Mouse (Mus musculus) liver, embryonic 13.5 days (tissue): ENCODE results near the gene Sost. TPM values are rescaled to one million over a fixed set of nuclear protein-coding genes. Genes with fewer than 3 reads are reported as not detected.

Experiments used
- ATAC-seq: fragments of 200-750 bp; cut with Nextera tagmentation; 2 replicates; pipeline ENCODE4 v1.8.0; 2017; ENCODE audit warnings: low read depth, mild to moderate bottlenecking, moderate number of reproducible peaks, moderate library complexity
- DNase-seq: peaks from one replicate; pipeline ENCODE4 v3.0.0; 2022
- H3K27ac ChIP-seq: fragments of 300-500 bp; sonication (generic); 2 replicates; pipeline ENCODE4 v1.5.1; 2015; ENCODE audit warnings: moderate library complexity, mild to moderate bottlenecking, inconsistent platforms
- H3K27me3 ChIP-seq: fragments of 300-500 bp; sonication (generic); 2 replicates; pipeline ENCODE4 v1.6.1; 2015; ENCODE audit warnings: mild to moderate bottlenecking, inconsistent platforms
- H3K36me3 ChIP-seq: fragments of 300-500 bp; sonication (generic); 2 replicates; pipeline ENCODE4 v1.6.1; 2015; ENCODE audit warnings: mild to moderate bottlenecking, inconsistent platforms
- H3K4me1 ChIP-seq: fragments of 300-500 bp; sonication (generic); replicated peaks from 2 replicates; pipeline ENCODE4 v1.6.1; 2015; ENCODE audit warnings: inconsistent platforms
- H3K4me2 ChIP-seq: fragments of 300-500 bp; sonication (generic); 2 replicates; pipeline ENCODE4 v1.6.1; 2015; ENCODE audit warnings: inconsistent platforms, mild to moderate bottlenecking, moderate library complexity
- H3K4me3 ChIP-seq: fragments of 300-500 bp; sonication (generic); replicated peaks from 2 replicates; pipeline ENCODE4 v1.5.1; 2015; ENCODE audit warnings: mild to moderate bottlenecking, inconsistent platforms
- H3K9ac ChIP-seq: fragments of 300-500 bp; sonication (generic); 2 replicates; pipeline ENCODE4 v1.6.1; 2015; ENCODE audit warnings: mild to moderate bottlenecking, inconsistent platforms
- H3K9me3 ChIP-seq: fragments of 300-500 bp; sonication (generic); replicated peaks from 2 replicates; pipeline ENCODE4 v1.6.1; 2016; ENCODE audit warnings: inconsistent platforms
- WGBS: fragments of 180-500 bp; shearing (Covaris S2); methylation state at CpG from one replicate; pipeline ENCODE4 v1.1.7; 2015; ENCODE audit not compliant: insufficient replicate concordance; 5-methylcytosine and 5-hydroxymethylcytosine counted together
- polyA plus RNA-seq: library from polyadenylated mRNA; unstranded; fragments of >200 nt; fragmentation: Nextera tagmentation; extraction: Ambion mirVana; gene quantifications from 2 replicates; pipeline ENCODE4 v1.2.1, GENCODE M21; 2015

The Sost gene
- polyA plus RNA-seq, 1 experiment from 2014 or later: 0.06 TPM

DNA sequence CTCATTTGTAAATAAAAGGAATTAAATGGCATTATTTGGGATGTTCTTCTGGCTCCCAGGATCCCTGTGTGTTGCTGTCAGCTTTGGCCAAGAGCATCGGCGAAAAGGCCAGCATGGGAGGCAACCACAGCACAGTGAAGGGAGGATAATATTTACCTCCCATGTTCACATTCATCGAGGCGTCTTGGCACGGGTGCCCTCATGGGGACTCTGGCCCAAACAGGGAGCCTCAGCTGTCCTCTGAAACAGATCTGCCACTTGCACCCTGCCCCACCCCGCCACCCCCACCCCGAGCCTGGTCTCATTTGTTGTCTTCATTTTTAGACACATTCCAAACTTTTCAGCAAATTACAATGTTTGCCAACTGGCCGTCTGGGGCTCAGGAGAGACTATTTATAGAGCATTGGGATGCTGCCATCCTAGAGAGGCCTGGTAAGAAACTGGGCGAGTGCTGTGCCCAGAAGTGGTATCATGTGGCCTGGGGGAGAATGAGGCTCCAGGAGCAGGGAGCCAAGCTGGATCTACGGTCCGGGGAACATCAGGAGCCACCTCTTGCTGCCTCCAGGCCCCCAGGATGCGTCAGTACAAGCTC, 45.4 kb downstream of the Sost start:
- DNase-seq (no peak), ATAC-seq (no peak)
- no peak overlapping the region for H3K4me2 ChIP-seq
- H3K27ac ChIP-seq: no peak overlapping the region
- H3K27me3 ChIP-seq: peaks cover 19% of the 10 kb centered on the region
- H3K9ac ChIP-seq: no peak overlapping the region
- H3K36me3 ChIP-seq: no peaks in the 10 kb centered on the region
- no peaks in the 10 kb centered on the region; the same call in 1 of the 2 replicates for H3K4me1 ChIP-seq
- no peak overlapping the region for H3K4me3 ChIP-seq
- H3K9me3 ChIP-seq: no peaks in the 10 kb centered on the region
- WGBS: 66% methylated on average over 12 of the region's 12 CpGs

GRCm38 (mm10) chr11:101919660-101920059, 47.2 kb downstream of the Sost start:
- no peaks in the 10 kb centered on the region for H3K9me3 ChIP-seq
- no peak overlapping the region for H3K9ac ChIP-seq
- no peak overlapping the region for H3K27ac ChIP-seq
- WGBS: 1% methylated on average over 6 of the region's 6 CpGs
- no peaks in the 10 kb centered on the region; the same call in 1 of the 2 replicates for H3K4me1 ChIP-seq
- peaks cover 27% of the 10 kb centered on the region for H3K27me3 ChIP-seq
- H3K4me2 ChIP-seq: no peak overlapping the region
- no peaks in the 10 kb centered on the region for H3K36me3 ChIP-seq
- DNase-seq (peak; percentile 43), ATAC-seq (no peak)
- H3K4me3 ChIP-seq: no peak overlapping the region

GRCm38 (mm10) chr11:101918609-101919008, 48.2 kb downstream of the Sost start:
- Histone ChIP-seq H3K4me3 (no peak overlapping the region), H3K9me3 (no peaks in the 10 kb centered on the region), H3K4me1 (no peaks in the 10 kb centered on the region; the same call in 1 of the 2 replicates), H3K9ac (no peak overlapping the region), H3K27me3 (peaks cover 36% of the 10 kb centered on the region), H3K4me2 (no peak overlapping the region), H3K27ac (no peak overlapping the region), H3K36me3 (no peaks in the 10 kb centered on the region)
- ATAC-seq (no peak), DNase-seq (no peak)
- 44% methylated on average over 3 of the region's 3 CpGs for WGBS

- H3K27ac ChIP-seq: no peak overlapping the region
- no peaks in the 10 kb centered on the region for H3K36me3 ChIP-seq
- H3K4me1 ChIP-seq: no peaks in the 10 kb centered on the region; the same call in 1 of the 2 replicates
- H3K4me2 ChIP-seq: no peak overlapping the region
- H3K4me3 ChIP-seq: no peak overlapping the region
- 51% methylated on average over 3 of the region's 3 CpGs for WGBS
- H3K27me3 ChIP-seq: peaks cover 39% of the 10 kb centered on the region
- no peak overlapping the region for H3K9ac ChIP-seq
- no peak for DNase-seq
- H3K9me3 ChIP-seq: no peaks in the 10 kb centered on the region
- no peak for ATAC-seq
Observed at GRCm38 (mm10) chr11:101916772-101917171, 50.0 kb downstream of the Sost start.

DNA sequence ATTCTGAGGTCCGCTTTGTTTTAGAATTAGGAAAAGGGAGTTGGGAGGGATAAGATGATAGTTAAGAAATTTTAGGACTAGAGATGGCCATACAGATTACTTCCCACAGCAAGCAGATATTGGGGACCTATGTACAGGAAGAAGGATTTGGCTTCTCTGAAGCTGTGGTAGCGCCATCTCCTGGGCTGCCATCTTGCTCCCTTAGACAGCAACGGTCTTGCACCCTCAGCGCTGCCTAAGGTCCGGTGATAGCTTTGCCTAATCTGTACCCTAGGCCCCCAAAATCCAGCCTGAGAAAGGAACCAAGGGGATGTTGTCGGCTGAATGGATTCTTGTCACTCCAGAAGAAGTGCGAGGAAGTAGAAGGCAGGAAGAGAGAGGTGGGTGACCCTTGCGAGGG, 53.2 kb downstream of the Sost start:
- WGBS: 46% methylated on average over 8 of the region's 8 CpGs
- peaks cover 41% of the 10 kb centered on the region for H3K27me3 ChIP-seq

More for the DNA sequence above, 53.2 kb downstream of the Sost start:
- Histone ChIP-seq H3K4me2 (no peak overlapping the region), H3K4me3 (no peak overlapping the region), H3K36me3 (no peaks in the 10 kb centered on the region), H3K9ac (no peak overlapping the region), H3K9me3 (no peaks in the 10 kb centered on the region), H3K27ac (no peak overlapping the region), H3K4me1 (no peaks in the 10 kb centered on the region; the same call in 1 of the 2 replicates)
- DNase-seq (no peak), ATAC-seq (no peak)

Other genes with a start within 250 kb of the Sost start
- gene Dhx8, start 234.1 kb downstream of the Sost start, polyA plus RNA-seq: 19.0 and 20.5 TPM in 2 replicates
- 0.40 and 0.50 TPM in 2 replicates for gene Etv4, start 181.6 kb downstream of the Sost start, polyA plus RNA-seq
- 0.59 and 0.65 TPM in 2 replicates for gene Meox1, start 72.6 kb downstream of the Sost start, polyA plus RNA-seq
- not detected in 2 replicates for gene Cfap97d1, start 17.3 kb upstream of the Sost start, polyA plus RNA-seq
- gene Dusp3, start 20.0 kb upstream of the Sost start, polyA plus RNA-seq: 9.8 and 11.2 TPM in 2 replicates
- 0.24 and 0.36 TPM in 2 replicates for gene Mpp3, start 61.4 kb upstream of the Sost start, polyA plus RNA-seq
- gene Cd300lg, start 74.5 kb upstream of the Sost start, polyA plus RNA-seq: 0.51 and 0.63 TPM in 2 replicates
- gene Mpp2, start 121.5 kb upstream of the Sost start, polyA plus RNA-seq: 10.2 and 13.3 TPM in 2 replicates
- not detected in 2 replicates for gene Ppy, start 134.3 kb upstream of the Sost start, polyA plus RNA-seq
- gene Pyy, start 140.8 kb upstream of the Sost start, polyA plus RNA-seq: not detected in 2 replicates
- 8.7 and 11.2 TPM in 2 replicates for gene Nags, start 178.5 kb upstream of the Sost start, polyA plus RNA-seq
- 12.8 and 14.3 TPM in 2 replicates for gene Tmem101, start 189.4 kb upstream of the Sost start, polyA plus RNA-seq
- gene Lsm12, start 218.3 kb upstream of the Sost start, polyA plus RNA-seq: 92.6 and 95.3 TPM in 2 replicates
- gene G6pc3, start 222.6 kb upstream of the Sost start, polyA plus RNA-seq: 14.0 and 14.4 TPM in 2 replicates